Mouse (Mus musculus) spleen, postnatal 14 days (tissue): ENCODE measurements at regions not wholly inside any gene's neighbourhood (a gene's known extent, or its start where the extent isn't known, plus 50 kb on each side); places are given as distances from the start of the nearest gene placed in this dataset.

Experiments
- DNase-seq, 2 experiments: peaks; one replicate each; pipeline ENCODE4 v3.0.0; 2021 to 2022; ENCODE audit warnings: low spot score in 2 of 2

DNA sequence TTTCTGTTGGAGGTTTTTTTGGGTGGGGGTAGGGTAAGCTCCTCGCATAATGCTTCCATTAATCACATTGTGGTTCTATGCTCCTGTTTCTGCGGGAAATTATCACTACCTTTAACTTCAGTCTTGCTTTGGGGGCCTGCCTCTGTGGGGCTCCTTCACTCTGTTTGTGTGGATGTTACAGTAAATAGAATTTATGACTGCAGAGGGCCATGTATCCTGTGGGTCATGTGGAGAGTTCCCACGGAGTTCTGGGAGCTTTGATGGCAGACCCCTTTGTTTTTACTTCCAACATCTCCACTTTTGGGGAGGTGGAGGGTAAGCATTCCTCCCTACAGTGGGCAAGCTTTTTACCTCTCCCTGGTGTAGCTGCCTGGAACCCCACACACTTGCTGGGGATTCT lies 538.6 kb downstream of the Ptprc start:
- DNase-seq, result no peak

DNA sequence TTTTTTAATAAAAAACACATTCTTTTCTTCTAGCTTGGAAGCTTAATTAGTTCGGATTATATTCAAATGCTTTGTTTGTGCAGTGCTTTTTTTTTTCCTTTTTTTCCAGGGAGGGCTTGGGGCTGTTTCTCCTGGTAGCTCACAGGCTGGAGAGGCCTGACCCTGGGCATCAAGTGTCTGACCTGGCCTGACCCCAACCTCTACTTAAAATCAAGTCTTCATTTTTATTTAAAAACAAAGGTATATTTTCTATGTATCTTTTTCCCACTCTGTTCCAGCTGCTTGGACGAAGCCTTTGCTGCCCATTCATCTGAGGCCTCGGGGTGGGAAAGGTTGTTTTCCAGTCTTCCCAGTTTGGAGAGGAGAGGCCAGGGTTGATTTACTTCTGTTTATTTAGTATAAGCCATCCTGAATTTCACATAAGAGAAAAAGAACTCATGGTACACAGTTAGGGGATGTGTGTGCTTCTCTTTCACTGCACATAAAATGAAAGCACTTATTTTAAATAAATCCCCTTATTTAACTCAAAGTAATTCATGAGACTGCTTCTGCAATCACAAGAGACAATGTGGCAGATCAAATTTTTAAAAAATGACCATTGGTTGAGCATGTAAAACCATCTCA lies 539.1 kb downstream of the Ptprc start:
- no peak for DNase-seq

DNA sequence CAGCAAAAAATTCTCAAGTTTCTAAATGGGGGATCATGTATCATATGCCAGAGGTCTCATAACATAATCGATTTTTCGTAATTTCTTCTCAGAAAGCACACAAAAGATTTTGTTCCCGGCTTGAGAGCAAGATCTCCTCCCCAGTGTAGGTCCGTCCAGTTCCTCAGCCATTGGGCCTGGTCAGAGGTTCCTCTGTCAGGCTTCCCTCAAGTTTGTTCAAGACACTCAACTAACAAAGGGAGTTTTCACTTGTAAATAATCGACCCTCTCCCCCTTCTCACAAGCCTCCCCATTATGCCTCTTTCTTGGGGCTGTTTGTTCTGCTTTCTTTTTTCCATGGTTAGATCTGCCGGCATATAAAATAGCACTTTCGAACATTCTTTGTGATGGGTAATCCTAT lies 539.7 kb downstream of the Ptprc start:
- DNase-seq, result no peak

DNA sequence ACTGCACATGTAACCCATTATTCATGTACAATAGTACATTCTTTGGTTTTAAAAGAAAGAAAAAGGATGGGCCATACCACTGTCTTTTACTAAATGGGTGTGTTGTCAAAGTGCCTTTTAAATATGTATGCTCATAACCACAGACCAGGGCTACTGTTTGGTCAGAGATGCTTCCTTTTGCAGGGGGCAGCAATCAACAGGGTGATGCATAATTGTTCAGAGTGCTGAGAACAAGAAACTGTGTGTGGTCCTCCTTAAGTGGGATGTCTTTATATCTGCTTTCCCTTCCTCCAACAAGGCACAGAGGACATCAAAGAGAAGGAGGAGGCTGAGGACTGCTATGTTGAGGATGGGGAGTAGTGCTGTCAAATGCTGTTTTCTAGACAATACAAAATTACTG lies 544.0 kb downstream of the Ptprc start:
- DNase-seq, result no peak

DNA sequence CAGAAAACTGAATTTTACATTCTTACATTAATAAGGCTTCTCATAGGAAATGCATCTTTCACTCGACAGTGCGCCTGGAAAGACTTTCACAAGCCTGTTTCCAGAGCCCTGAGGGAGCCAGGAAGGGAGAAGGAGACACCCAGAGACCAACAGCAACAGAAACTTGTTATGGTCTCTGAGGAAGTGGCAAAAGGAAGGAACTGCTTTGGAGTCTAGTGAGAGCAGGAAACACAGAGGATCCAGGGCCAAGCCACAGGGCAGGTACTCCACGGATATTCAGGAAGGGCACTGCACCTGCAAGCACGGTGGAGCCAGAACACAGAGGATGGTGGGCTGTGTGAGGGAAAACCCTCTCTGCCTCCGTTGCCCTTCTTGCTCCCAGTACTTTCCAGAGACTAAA lies 554.8 kb downstream of the Ptprc start:
- DNase-seq, result no peak

DNA sequence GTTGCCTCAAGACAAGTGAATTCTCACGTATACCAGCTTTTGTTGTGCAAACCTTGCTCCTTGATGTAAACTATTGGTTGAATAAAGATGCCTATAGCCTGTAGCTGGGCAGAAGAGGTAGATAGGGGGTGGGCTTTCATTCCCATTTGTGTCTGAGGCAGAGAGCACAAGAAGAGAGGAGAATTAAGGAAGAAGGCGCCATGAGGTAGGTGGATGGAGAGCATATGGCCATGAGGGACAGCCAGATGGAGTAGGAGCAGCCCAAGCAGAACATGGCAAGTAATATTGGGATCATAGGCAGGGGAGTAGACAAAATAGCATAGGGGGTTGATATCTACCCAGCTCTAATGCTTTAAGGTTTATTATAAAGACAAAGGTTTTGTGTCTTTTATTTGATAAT lies 557.3 kb downstream of the Ptprc start:
- no peak for DNase-seq

DNA sequence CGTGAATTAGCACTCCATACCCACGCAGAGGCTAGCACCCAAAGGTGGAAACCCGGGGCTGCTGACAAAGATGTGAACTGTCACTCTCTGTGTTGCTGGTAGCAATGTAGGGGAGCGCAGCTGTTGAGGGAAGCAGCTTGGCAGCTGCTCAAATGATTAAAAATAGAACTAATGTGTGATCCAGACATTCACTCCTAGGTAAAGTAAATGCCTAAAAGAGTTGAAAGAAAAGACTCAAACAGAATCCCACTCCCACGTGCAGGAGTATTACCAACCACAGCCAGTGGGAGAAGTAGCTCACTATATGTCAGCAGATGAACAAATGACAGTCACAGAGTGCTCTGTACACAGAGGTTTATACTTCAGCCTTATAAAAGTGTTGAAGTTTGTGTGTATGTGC lies 558.0 kb downstream of the Ptprc start:
- DNase-seq, result no peak

DNA sequence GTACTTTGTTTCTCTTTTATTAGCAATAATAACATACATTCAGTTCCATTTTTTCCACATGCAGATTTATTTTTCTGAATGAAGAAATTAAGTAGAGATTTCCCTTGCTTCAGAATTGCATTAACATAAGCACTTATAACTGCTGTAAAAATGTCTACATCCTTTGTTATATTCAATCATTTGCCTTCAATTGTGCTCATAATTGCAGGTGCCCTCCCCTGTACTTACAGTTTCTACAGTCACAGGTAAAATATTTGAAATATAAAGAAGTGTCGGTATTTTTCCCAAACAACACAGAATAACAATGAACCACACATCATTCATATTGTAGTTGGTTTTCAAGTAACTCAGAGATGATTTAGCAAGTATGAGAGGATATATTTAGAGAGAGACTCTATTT lies 568.8 kb downstream of the Ptprc start:
- no peak for DNase-seq

DNA sequence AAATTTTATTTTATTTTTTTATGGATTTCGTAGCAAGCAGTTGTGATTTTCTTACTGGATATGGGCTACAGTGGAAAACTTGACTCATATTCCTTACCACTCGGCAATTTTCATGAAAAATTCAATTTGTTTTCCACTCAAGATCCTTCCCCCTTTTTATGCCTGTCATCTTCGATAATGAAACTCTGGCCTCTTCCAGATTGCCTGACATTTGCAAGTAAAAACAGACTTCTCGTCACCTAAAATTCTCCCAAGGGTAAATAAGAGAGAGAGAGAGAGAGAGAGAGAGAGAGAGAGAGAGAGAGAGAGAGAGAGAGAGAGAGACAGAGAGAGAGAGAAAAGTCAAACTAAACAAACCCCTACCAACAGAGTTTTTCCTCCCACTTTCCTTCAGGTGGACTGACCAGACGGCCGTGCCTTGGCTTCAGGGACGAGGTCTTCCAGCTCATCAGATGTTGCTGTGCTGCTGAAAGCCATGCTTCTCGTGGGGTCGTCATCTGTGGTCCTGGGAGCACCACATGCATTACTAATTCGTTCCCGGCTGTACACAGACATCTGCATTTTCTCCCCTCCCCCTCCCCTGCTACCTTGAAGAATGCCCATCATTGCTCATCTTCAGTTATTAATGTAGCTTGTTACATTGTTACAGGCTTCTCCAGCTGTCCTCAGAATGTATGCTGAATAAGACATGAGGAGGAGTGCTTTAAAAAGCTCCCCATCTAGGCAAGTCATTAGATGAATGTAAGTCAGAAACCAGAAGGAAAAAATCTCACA lies 569.4 kb downstream of the Ptprc start:
- no peak for DNase-seq

DNA sequence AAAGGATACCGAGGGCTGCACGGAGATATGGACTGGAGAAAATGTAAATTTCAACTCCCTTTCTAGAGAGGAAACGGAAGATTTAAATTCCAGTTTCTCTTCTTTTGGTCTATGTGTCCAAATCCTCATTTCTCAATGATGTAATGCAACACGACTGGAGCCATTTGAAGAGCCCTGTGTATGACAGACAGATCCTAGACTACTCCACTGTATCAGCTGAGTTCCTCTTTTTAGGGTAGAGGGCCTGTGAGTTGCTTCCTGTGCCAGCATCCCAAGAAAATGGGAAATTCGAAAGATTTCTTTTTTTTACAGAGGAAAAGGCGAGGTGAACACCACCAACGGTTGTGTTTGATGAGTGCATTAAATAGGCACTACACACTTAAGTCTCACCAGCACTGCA lies 581.8 kb downstream of the Ptprc start:
- DNase-seq, result no peak

DNA sequence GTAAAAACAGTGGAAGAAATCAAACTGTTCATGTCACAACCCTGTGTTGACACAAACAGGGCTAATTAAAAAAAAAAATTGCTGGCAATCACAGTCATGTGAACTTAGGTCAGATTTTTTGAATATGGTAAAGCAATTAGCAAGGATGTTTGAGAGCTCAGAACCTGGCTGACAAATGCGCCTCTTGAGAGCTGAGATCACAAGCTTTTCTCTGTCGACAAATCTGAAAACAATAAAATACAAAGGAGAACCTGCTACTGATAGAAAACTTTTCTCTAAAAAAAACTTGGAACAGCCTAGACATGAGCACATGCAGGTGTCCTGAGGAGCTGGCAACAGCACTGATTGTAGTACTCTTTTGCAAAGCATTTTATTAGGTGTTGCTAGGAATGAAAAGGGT lies 583.6 kb downstream of the Ptprc start:
- DNase-seq, result no peak

DNA sequence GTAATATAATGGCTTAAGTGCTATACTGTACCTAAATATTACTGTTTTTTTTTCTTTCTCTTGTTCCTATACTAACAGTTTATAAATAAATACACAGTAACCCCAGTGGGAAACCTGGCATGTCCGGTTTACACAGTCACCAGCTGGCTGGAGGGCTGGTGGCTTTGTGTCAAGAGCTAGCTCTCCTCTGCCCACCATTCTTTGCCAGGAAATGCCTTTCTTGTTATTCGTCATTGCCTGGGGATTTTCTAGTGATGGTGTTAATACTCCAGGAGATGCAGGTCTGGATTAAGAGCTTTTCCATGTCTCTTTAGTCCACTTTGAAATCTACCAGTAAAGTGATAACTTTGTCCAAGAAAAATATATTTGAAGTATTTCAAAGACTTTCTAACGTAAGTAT lies 584.2 kb downstream of the Ptprc start:
- no peak for DNase-seq

DNA sequence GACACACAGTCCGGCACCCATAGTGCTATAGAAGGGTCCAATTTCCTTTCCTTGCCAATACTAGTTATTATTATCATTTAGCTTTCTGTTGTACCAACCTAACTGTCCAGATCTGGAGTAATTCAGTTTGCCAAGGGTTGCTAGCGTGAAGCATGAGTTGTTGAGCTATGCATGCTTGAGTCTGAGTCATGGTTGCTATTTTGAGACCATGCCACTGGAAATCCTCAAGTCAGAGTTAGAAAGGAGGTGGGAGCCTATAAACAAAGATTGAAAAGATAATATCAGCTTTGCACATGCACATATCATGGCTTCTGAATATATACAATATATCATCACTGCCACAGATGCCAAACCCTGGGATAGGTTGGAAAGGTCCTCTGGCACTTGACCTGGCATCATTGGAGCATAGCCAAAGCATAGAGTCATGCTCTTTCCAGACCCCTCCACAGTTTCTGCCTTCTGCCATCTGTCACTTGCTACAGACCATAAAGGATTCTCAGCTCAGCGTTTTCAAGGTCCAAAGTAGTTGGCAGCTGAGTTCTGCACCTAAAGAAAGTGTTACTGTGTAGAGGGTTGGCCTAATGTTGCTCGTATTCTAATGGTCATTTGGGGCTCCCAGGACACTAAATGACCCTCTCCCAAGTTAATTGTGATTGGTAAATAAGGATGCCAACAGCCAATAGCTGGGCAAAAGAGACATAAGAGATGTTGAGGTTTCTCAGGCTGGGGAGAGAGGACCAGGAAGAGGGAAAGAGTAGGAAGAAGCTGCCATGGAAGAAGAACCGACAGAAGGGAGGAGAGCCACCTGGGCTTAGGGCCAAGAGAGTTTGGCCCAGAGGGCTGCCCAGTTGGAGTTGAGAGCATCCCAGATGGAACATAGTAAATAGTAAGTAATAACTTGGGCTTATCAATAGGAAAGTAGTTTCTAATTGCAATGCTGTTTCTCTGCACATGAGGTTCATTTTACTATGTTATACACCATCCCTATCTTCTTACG lies 586.9 kb downstream of the Ptprc start:
- no peak for DNase-seq

DNA sequence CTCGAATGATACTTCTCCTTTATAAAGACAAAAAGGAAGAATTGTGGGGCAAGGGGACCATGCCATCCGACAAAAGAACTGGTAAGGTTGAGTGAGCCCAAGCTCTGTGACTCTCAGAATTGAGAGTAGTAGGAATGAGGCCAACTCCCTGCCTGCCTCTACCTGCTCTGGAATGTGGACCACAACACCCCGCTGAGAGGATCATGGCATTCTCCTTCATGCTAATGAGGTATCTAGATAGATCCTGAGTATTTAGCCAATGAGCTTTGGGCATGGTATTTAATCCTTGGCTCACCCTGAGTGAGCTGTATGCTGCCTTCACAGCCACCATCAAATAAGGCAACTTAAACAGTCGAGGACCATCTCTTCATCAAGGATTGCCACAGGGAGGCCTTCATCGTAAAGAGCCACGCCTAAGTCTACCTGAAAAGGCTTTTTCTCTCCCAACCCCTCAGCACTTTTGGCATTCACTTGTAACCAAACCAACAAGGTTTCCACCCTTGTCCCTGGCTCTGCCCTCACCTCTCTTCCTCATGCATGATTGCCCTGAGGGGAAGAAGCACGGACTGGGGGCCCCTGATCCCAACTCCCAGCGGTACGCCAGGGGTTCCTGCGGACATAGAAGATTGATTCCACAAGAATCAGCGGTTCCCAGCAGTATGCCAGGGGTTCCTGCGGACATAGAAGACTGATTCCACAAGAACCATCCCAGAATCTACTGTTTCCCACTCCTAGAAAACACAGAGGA lies 587.9 kb downstream of the Ptprc start:
- DNase-seq, result no peak

DNA sequence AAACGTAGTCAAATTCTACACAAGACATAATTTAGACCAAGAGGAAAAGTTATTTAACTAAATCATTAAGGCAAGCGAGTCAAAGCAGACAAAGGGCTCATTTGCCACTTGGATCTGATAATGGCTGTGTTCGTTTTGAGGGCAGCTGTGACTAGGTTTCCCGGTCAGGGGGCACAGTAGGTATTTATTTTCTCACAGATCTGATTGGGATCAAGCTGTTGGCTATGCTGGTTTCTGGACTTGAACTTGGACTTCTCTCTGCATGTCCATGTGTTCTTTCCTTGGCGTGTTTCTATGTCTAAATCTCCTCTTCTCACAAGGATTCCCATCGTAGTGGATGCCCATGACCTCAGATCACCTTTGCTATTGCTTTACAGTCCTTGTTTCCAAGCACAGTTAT lies 590.8 kb downstream of the Ptprc start:
- DNase-seq, result no peak

DNA sequence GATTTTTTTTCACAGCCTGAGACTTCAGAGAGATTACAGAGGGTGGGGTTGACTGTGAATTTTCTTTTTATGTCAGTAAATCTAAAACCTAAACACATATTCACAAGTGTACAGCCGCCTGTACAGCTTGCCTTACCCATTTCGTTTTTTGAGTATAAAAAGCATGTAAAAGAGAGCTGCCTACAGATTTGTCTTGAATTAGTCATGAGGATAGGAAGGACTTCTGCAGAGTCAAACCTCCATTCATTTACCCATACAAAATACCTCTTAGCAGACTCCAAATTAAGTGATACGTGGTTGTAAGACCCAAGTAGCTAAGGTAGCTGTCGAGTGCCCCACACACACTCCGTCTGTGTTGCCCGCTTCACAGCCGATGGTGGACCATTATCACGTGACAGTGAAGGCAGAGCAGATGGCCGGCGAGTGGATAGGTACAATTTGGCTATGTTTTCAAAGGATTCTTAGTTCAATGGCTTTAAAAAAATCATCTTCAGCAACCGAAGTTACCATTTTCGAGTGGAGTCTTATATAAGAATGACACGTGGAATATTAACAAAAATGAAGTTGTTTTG lies 591.3 kb downstream of the Ptprc start:
- no peak for DNase-seq

DNA sequence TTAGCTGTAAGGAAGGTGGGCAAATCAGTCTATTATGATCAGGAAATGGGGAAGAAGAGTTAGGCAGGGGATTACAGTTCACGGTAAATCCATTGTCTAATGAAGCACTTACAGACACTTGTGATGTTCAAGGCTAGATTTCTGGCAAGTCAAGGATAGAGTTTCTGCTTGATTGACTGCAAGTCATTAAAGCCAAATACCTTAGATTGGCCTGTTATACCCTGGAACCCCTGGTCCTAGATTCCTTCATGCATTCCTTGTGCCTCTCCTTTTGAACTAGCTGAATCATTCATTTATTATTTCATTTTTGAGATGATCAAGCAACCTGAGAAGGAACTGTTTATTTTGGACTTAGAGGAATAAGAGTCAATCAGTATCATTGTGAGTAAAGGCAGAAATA lies 597.9 kb downstream of the Ptprc start:
- DNase-seq, result no peak

DNA sequence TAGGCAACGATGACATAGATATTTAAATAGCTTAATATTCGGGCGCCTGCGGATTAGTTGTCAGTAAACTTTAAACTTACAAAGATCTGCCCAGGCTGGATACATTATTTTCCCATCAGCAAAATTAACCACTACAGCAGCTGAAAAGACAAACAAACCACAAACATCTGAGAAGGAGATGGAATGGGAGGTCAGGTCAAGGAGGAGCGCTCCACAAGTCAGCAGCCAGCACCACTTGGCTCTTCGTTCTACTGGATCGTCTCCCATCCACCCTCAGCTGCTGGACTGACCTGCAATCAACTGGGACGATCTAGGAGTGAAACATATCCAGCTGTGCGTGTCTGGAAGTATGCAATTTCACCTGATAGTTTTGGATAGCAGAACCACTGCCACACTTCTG lies 599.3 kb downstream of the Ptprc start:
- DNase-seq, result no peak

DNA sequence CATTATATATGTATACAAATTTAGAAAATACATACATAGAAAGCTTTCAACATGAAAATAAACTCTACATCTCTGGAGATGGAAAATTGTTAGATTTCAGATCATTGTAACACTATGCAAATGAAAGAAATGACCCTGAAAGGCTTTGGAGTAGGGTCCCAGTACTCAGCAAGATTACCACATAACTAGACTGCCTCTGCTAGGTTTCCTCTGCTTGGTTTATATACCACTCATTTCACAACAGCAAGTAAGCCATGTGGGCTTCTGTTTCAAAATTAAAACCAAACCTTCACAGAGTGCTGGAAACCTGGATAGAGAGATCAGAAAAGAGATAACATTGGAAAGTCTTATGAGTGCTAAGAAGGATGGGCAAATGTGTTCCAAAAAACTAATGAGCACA lies 600.1 kb downstream of the Ptprc start:
- DNase-seq, result no peak

DNA sequence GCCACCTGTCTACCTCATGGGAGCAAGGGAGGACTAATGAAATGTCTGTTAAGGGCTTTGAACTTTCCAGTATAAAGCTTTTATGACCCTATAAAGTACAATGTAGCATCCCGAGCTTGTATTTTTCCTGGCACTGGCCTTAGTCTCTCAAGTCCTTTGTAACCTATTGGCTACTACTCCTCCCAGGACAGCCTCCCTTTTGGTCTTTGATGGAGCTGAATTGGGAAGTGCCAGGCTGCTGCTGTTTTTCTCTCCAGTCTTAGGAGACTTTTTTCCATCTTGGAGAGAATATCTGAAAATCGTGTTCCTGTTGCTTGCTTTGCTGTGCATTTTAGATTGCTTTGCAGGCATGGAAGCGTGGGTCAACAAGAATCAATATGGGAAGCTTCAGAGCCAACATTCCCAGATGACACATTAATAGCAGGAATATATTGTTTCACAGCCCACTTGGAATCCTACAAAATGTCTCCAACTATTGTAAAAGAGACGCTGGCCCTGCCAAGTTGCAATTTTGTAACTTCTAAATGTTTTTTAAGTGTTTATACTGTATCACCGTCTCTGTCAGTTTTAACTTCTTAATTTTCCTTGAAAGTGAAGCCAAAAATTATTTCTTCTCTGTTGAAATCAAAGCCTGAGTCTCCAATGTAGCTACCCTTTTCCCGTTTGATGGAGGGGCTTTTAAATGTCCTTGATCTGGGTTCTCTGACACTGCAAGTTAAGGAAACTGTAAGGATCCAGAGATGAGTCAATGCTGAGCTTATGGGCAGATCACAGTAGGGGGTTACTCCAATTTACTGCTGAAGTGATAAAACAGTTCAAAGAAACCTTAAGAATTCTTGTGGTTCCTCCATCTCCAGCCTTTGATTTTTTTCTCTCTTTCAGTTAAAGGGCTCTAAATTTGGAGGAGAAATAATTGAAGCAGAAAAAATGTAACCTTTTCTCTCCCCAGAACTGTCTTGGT lies 603.3 kb downstream of the Ptprc start:
- DNase-seq, result no peak
